Mouse (Mus musculus) right cerebral cortex, postnatal 14 days (tissue): ENCODE data around the gene Pde6b.

ENCODE experiments used
- DNase-seq: peaks from one replicate; pipeline ENCODE4 v3.0.0; 2022

Gene Pde6b

GRCm38 (mm10) chr5:108403453-108403852 lies 15.3 kb downstream of the Pde6b start:
- no peak for DNase-seq

- DNase-seq = no peak
Observed at GRCm38 (mm10) chr5:108405460-108405859, 17.3 kb downstream of the Pde6b start.

GRCm38 (mm10) chr5:108406977-108407376 lies 18.8 kb downstream of the Pde6b start:
- DNase-seq = no peak

GRCm38 (mm10) chr5:108414711-108415110 lies 26.5 kb downstream of the Pde6b start:
- no peak for DNase-seq

- no peak for DNase-seq
Observed at GRCm38 (mm10) chr5:108422741-108423140, 34.5 kb downstream of the Pde6b start.

GRCm38 (mm10) chr5:108423427-108423826 lies 35.2 kb downstream of the Pde6b start:
- no peak for DNase-seq

GRCm38 (mm10) chr5:108427186-108427585 lies 39.0 kb downstream of the Pde6b start:
- DNase-seq = peak; percentile 23

GRCm38 (mm10) chr5:108431196-108431595 lies 43.0 kb downstream of the Pde6b start:
- DNase-seq = no peak

GRCm38 (mm10) chr5:108433804-108434587 lies 45.8 kb downstream of the Pde6b start, which contains the start of gene Atp5k:
TSS of gene Atp5k (minus strand) at chr5:108434448.
- peak; percentile 96 for DNase-seq

- no peak for DNase-seq
Observed at GRCm38 (mm10) chr5:108436101-108436500, 47.9 kb downstream of the Pde6b start.

- DNase-seq = no peak
Observed at GRCm38 (mm10) chr5:108446973-108447372, 58.8 kb downstream of the Pde6b start.

- DNase-seq = no peak
Observed at GRCm38 (mm10) chr5:108447857-108448256, 59.7 kb downstream of the Pde6b start.

- DNase-seq = no peak
Observed at GRCm38 (mm10) chr5:108448785-108449668, 60.8 kb downstream of the Pde6b start, which contains the start of gene Mfsd7a. TSS of gene Mfsd7a (minus strand) at chr5:108448891.

- DNase-seq = no peak
Observed at GRCm38 (mm10) chr5:108450837-108451540, 62.8 kb downstream of the Pde6b start.

GRCm38 (mm10) chr5:108451611-108452010 lies 63.4 kb downstream of the Pde6b start:
- DNase-seq = no peak

GRCm38 (mm10) chr5:108452422-108452821 lies 64.2 kb downstream of the Pde6b start:
- DNase-seq = no peak

- DNase-seq = no peak
Observed at GRCm38 (mm10) chr5:108454094-108454493, 65.9 kb downstream of the Pde6b start.

GRCm38 (mm10) chr5:108458706-108459105 lies 70.5 kb downstream of the Pde6b start:
- DNase-seq = no peak

GRCm38 (mm10) chr5:108460461-108460860 lies 72.3 kb downstream of the Pde6b start:
- no peak for DNase-seq

GRCm38 (mm10) chr5:108461082-108462065 lies 73.2 kb downstream of the Pde6b start, which contains the start of gene Pcgf3:
TSS of gene Pcgf3 (plus strand) at chr5:108461232.
- peak; percentile 97 for DNase-seq

GRCm38 (mm10) chr5:108462446-108462845 lies 74.3 kb downstream of the Pde6b start:
- DNase-seq = no peak
